Mouse (Mus musculus) small intestine, adult 2 months (tissue): Measurements from ENCODE around the gene Igsf21.

Experiments used
- CTCF ChIP-seq: fragments of 200-500 bp; IDR thresholded peaks from 2 replicates; pipeline ENCODE4 v1.5.1; 2012; ENCODE audit warnings: low read depth, mild to moderate bottlenecking, control low read depth, inconsistent platforms, low read length, moderate library complexity, mixed read lengths; ENCODE audit not compliant: insufficient replicate concordance, insufficient read length; ENCODE audit errors: extremely low read depth
- POLR2A ChIP-seq: fragments of 200-500 bp; IDR thresholded peaks from 2 replicates; pipeline ENCODE4 v1.6.1; 2012; ENCODE audit warnings: low read depth, mild to moderate bottlenecking, control low read depth, inconsistent platforms, low read length, moderate library complexity

- TF ChIP-seq CTCF (no peak), POLR2A (no peak)
These were observed 162.0 kb downstream of the Igsf21 start for GRCm38 (mm10) chr4:140084521-140085011.
